Mouse (Mus musculus): ENCODE measurements at regions not wholly inside any gene's neighbourhood (a gene's known extent, or its start where the extent isn't known, plus 50 kb on each side); places are given as distances from the start of the nearest gene placed in this dataset.

GRCm38 (mm10) chr11:64650571-64651282 is 214.3 kb upstream of the F930015N05Rik start:
- TF ChIP-seq POLR2AphosphoS5 (IDR thresholded peaks at IDR 0.05; ENCODE audit: borderline replicate concordance, low read depth, low read length) (no peak), MYB (IDR thresholded peaks at IDR 0.05; ENCODE audit: low read depth, low read length) (no peak), GATA1 (IDR thresholded peaks at IDR 0.05; ENCODE audit: low read depth, low read length) (no peak)

All from MEL (cell line).